Mouse (Mus musculus): ENCODE measurements at regions not wholly inside any gene's neighbourhood (a gene's known extent, or its start where the extent isn't known, plus 50 kb on each side); places are given as distances from the start of the nearest gene placed in this dataset.

DNA sequence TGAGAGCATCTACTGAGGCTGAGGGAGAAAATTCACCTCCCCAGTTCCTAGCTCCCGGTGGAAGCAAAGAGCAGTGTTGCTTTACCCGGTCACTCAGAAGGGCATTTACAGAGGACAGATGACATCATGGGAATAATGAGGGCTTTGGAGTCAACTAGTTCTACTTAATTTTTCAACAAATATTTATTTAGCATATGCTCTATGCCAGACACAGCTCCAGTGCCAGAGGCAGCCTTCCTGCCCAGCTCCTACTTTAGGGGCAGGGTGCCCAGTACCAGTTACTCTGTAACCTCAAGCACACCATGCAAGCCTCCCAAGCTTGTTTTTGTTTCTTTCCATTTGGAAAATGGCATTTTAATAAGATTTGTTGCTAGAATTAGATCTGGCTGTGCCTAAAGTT is 240.1 kb upstream of the Trib2 start:
- DNase-seq: no peak

DNA sequence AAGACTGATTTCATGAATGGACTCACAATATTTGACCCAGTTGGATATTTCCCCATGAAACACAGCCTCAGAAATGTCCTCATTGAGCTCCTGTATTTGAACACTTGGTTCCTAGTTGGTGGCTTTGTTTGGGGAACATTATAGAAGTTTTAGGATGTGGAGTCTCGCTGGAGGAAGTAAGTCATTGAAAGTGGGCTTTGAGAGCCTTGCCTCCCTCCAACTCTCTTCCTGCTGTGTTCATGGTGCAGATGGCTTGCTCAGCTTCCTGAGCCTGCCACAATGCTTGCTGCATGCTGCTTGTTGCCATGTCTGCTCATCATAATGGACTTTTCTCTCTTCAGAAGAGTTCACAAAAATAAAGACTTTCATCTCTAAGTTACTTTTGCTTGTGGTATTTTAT is 239.5 kb upstream of the Trib2 start:
- DNase-seq: no peak

DNA sequence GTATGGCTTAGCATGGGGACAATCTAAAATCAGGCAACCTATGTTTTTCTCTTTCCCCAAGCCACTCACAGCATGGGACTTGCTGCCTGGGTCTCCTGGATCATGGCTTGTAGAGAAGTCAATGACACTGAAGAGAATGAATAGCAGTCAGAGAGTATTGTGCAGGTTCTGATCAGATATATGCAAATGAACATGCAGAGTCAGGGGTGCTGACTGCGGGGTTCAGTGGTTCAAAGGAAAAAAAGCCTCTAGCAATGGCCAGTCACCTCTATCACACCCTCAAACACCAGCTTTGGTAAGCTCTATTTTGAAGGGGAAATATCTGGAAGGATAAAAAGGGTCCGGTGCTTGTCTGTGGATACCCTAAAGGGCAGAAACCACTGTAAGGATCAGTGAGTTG is 237.9 kb upstream of the Trib2 start:
- DNase-seq: no peak

DNA sequence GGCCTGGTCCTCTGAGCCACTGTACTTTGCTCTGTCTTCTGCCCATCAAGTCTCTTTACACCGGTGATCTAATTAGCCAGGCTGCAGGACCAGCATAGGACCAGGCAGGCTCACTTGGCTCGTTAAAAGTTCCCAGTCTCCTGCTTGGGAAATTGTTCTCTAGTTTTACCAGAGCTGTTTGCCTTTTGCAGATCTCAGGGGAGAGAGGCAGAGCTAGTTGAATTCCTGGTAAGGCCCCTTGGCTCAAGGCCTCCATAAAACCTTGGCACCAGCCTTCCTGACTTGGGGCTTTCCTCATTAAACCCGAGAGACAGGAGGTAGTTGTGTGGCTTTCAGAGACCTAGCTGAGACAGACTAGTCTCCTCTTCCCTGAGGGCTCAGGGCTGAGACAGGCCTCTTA is 237.0 kb upstream of the Trib2 start:
- DNase-seq: no peak

DNA sequence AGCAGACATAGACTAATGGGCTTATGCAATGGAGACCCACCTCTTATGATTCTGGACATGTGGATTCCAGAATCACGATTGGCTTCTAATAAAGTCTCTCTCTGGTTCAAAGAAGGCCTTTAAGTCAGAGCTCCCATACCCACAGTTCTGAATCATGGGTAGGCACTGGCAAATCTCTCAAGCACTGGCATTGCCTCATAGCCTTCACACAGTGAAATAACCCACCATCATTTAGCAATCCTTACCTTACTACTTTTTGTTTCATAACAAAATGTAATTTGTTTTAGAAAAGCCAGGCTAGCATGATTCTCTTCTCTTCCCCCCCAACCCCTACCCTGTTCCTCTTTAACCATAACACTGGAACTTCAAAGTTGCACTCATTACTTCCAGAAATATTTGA is 236.3 kb upstream of the Trib2 start:
- no peak for DNase-seq

DNA sequence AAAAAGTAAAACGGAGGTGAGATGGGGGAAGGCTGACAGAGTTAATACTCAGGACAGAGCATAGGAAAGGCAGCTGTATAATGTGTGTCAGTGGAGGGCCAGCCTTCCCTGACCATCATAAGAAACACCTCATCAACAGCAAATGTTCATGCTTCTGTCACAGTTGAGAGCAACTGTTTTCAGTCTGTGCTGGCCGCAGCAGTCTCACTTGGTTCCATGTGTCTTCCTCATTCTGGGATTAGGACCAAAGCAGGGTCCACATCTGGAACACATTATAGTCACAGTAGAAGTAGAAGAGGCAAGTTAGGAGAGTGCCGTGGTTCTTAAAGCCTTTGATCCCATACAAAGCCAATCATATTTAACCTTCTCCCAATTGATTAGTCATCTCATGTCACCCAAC is 235.6 kb upstream of the Trib2 start:
- DNase-seq: no peak

DNA sequence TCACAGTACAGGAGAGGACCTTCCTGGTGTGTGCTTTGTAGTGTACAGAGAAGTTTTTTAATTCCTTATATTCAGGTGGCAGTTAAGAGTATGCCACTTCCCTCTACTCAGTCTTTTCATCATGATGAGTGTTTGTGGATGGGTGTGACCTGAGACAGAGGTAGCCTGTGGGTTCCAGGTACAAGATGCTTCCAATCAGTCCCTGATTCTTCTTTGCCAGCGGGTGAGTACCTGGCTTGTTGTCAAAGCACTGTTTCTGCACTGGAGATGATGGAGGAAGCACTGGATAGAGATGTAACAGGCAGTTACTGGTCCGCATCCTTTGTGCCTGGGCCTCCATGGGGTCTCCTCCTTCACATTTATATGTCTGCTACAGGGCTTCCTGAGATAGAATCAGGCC is 234.7 kb upstream of the Trib2 start:
- no peak for DNase-seq

DNA sequence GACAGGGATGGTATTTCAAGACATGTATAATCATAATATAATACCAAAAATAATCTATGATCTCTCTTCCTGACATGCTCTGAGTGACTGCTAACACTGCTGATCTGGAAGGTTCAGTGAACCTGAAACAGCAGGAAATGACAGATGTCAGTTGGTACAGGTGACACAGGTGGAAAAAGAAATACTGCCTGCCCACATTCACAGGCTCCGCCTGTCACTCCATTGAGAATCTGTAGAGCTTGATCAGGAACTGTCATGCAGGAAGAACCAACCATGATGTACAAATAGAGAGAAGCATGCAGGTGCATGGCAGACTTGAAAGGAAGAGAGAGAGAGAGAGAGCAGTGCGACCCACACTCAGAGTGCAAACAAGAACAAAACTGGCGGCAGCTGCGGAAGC is 232.8 kb upstream of the Trib2 start:
- DNase-seq: peak; percentile 12 to 13

DNA sequence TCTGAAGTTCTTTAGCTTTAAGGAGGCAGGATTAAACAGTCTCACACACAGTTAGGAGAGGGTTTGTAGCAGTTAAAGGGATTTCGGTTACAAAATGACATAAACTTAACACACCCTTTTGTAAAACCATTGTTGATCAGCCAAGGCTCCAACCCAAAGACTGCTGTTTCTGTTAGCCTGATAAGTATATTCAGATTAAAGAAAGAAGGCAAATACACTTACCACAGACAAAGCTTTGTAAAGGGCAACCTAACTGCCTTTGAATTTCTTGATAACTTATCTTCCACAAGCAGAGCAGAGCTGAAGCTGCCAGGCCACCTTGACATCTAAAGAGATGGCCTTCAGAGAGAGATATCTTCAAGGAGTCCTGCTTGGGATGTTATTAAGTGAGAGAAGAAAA is 229.9 kb upstream of the Trib2 start:
- no peak for DNase-seq

DNA sequence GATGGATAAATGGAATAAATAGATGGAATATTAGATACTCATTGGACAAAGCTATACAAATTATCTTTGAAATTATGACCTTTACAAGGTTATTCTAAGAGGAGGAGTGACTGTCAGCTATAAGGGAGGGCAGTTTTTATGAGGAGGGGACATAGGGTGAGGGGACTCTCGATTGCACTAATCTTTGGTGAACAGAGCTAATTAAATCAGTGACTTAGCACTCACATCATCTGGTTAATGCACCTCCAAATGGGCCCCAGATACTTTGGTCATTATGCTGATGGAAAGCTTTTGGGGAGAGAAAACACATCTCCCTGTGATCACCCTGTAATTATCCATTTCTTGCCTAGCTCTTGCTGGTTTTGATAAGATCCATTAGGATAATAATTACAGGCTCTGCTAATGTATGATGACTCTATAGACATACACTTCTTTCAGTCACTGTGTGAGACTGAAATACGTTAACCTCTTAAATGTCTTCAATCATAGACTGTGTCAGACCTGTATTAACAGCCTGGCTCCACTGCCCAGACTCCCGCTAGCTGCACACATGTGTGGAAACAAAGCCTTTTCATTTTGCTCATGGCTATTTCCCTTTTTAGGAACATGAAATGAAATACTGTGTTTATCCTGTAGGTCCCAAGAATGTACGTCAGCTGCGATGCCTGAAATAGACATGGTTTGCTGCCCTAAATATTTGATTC is 229.2 kb upstream of the Trib2 start:
- no peak for DNase-seq

DNA sequence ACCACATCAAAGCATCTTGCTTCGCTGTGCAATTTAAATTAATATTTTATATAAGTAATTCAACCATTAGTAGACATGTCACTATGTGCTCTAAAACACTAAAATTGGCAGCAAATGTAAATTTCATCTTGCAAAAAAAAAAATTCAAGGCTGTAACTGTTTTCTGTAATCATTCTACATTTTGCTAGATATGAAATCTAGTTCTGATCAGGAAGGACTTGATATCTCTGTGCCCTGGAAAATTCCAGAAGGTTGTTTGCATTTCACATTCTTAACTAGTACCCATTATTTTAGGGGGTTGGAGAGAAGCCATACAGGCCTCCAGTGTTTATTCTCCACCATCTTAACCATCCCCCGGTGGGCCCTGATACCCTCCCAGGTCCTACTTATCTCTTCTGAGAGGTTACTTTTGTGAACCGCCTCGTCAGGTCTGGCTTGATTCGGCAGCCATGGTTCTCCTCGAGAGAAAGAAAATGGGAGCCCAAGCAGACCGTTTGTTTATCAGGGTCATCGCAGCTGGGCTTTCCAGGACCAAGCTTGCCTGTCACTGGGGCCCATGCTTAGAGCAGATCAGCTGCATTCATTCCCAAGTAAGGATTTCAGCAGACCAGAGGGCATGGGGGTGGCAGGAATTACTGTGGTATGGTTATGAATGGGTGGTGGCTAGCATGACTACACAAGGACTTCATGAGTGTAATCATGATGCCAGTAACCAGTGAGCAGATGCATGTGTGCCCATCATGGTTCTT is 226.9 kb upstream of the Trib2 start:
- no peak for DNase-seq

DNA sequence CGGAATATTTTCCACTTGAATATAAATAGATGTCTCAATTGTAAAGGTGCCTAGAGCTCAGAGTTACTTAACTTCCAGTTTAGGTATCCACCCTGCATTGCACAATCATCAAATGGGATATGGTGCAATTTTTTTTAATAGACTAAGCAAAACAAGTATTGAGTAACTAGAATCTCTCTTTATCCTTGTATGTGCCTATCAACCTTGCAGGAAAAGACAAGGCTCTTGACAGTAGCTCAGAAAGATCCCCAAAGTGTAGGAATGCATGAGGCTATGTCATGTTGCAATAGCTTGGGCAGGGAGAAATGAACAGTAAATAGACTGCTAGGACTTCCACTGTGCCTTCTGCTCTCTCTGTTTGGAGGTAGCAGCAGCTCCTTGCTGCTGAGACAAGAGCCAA is 225.6 kb upstream of the Trib2 start:
- no peak for DNase-seq

DNA sequence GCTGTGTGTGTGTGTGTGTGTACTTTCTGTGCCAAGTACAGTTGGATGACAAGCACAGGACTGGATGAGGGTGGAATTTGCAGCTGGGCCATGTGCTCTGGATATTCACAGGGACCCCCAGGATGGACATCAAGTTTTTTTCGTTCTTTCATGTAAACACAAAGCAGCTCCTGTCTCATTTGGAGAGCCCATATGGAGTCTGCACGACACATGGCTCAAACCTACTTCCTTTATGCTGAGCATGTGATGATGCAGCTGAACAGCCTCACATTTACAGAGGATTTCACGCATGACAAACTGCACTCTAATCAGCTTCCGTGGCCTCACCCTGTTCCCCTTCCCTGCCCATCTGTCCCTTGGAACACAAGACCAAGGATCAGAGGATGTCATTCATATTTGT is 224.4 kb upstream of the Trib2 start:
- no peak for DNase-seq

DNA sequence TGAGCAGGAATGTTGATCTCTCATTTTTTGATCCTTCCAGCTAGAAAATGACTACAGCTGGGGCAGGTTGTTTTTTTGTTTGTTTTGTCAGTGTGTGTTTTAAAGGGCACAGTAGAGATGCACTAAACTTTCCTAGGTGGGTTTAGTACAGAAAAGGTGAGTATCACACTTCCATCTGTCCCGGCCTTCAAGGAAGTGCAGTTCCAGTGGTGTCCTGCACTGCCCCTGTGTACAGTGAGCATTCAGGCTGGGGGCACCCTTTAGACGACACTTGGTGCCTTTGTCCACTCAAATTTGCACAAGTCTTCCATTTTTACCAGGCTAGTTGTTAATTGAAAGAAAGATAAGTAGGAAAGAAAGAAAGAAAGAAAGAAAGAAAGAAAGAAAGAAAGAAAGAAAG is 218.8 kb upstream of the Trib2 start:
- no peak for DNase-seq

DNA sequence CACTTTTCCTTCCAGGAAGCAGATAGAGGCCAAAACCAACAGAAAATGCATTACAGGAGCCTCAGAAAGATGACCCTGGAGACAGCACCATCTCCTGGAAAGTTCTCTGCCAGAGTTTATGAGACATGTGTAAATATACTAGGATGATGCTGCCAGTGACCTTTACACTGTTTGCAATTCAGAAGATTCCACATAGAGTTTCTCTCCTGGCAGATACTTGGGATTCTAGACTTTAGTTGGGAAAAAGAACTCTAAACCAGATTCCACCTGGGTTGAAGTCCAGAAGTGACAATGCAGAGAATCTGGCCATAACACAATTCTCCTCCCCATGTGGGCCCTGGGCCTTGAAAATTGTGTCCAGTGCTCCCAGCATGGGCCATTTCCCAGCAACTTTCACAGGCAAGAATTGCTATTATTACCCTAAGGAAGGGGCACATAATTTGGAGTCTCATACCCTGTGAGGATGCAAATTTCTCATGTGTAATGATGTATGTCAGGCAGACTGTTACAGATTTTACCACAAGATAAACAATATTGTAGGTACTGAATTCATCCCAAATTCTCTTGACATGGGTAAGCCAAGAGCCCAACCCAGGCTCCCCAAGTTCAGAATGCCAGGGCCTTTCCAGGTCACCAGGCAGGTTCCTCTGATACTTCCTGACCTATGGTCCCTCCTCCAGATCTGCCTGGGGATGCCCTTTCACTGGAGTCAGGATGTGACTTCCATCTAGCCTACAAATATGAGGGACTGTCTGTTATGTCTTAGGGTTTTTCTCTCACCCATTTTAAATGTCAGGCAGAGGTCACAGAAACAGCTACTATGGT is 218.2 kb upstream of the Trib2 start:
- no peak for DNase-seq

DNA sequence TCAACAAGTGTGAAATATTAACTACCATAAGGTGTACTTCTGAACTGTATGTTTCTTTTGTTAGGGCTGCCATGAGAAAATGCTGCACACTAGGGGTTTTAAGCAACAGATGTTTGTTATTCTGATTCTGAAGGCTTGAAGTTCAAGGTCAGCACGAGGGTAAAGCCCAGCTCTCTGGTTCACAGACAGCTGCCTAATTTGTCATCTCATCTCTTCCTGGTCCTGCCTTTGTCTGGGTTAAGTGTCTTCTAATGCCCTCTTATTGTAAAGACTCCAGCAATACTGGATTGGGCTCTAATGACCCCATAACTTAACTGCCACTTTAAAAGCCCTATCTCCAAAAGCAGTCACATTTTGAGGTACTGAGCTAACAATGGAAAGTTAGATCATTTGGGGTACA is 209.9 kb upstream of the Trib2 start:
- no peak for DNase-seq

DNA sequence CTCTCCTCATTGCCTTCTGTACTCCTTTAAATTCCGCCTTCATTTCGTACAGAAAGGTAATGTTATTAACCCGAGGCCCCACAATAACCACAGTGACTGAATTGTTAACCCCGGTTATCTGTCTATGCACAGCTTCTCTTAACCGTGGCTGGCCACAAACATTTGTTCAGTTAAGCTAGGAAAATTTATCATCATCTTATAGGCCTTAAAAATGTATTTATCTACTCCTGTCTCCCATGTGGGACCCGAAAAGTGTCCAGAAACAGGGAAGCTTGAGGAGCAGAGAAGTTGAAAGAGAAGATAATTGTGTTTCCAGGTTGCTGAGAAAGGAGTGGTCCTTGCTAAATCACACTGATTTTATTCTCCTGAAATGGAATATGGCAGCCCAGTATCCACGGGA is 206.6 kb upstream of the Trib2 start:
- DNase-seq: no peak

DNA sequence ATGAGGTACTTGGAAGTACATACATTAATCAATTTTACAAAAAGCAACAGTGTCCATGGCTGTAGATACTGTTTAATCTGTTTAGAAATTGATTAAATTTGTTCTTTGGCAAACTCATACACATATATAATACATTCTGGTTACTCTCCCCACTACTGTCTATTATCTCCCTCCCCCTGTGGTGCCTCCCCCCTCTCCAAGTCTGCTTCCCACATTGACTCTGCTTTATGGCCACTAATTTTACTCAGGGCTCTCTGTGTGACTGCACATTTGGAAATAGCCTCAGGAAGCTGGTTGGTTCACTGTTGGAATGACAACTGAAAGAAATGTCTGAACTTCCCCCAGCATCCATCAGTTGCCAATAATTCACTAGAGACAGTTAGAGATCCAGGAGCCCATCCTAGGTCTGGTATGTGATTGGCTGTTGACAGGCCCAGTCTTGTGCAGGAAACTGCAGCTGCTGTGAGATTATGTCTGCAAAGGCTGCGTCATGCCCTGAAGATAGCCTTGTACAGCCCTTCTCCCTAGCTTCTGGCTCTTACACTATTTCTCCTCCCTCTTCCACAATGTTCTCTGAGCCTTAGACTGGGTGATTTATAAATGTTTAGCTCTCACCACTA is 204.6 kb upstream of the Trib2 start:
- no peak for DNase-seq

DNA sequence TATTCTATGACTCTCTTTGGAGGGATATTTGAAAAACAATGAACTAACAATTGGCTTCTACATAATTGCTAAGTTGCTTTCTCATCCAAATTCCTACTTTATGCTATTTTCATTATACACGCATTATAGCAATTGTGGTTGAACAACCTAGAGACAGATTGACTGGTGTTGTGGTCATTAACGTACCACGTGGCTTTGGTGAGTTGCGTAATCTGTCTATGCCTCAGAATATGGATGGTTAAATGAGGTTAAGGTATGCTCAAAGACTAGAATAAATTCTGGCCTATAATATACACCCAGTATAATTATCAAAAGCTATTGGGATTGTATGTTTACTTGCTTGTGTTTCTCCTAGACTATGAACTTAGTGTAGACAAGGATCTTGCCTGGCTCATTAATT is 201.5 kb upstream of the Trib2 start:
- DNase-seq: no peak

DNA sequence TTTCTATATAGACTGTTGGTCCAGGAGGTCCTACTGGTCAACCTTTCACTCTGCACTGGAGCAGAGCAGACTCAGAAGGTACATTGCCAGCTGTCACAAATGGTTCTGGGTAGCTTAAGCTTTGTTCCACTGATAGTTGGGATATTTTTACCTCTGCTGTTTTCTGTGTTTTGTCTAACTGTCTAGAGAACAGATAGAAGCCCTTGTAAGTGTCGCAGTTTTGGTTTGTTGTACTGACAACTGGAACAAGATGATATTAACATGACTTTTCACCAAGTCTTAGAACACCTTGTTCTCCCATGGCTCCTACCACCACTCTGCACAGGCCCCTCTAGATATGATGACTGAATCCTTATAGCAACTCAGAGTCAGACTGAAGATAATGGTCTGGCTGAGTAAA is 199.9 kb upstream of the Trib2 start:
- no peak for DNase-seq

DNA sequence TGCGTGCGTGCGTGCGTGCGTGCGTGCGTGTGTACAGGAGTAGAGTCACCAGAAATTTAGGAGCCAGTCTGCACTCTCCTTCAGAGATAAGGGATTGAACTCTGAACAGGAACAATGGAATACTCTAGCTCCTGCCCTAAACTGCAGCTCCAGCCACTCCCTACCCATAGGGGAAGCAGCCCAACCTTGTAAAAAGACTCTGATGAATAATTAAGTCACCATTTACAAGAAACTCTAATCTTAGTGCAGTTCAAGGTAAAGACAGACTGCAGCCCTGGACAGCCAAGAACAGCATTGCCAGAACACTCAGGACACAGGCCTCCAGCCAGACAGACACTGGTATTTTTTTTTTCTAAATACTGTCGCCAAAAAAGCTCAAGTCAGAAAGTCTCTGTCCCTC is 198.9 kb upstream of the Trib2 start:
- DNase-seq: no peak

DNA sequence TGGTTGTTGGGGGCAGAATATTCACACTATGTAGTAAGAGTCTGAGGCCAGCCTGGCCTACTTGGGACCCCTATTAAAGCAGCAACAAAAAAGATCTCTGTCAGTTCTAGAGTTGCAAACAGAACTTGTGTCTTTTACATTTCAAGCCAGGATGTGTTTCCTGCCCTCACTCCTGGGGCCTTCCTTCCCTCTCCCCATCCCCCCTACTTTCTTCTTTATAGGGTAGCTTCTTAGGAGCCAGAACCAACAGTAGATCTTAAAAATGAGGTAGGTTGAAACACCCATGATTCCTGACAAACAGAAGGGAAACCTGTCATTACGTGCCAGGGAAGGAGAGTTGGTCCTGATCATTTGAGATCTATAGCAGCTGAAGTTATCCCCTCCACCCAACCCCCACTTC is 198.0 kb upstream of the Trib2 start:
- no peak for DNase-seq

DNA sequence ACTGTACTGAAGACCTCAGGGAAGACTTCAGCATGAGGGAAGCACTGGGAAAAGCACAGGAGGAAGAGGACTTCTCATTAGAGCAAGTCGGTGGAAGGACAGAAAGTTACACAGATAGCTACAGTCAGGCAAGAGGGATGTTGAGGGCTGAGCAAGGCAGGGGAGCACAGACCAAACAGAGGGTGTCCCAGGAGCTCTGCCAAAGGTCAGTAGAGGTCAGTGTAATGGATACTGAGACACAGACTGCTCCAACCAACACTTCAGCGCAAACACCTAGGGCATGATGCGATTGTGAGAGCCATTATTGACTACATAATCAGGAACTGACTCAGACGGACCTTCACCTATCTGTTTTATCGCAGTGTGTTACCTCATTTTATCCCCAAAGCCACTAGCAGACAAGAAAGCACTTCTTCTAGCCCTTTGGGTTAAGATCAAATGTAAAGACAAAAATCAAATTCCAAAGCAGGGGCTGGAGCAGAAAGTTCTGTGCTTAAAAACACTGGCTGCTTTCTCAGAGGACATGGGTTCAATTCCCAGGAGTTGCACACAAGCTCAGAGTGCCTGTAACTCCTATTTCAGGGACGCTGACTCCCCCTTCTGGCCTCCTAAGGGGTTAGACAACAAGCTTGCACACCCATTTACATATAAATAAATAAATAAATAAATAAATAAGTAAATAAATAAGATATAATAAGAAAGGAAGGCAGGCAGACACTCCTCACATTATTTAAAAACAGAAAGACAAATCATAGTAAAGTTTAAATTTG is 197.3 kb upstream of the Trib2 start:
- no peak for DNase-seq

All from spleen, adult 18-20 months (tissue).